Mouse (Mus musculus) neural tube, embryonic 13.5 days (tissue): ENCODE measurements around the gene Taf15. TPM values are rescaled to one million over a fixed set of nuclear protein-coding genes. Genes with fewer than 3 reads are reported as not detected.

Source experiments
- ATAC-seq: fragments of 200-750 bp; cut with Nextera tagmentation; 2 replicates; pipeline ENCODE4 v1.8.0; 2017; ENCODE audit warnings: low read depth, mild to moderate bottlenecking, moderate TSS enrichment, moderate library complexity
- H3K27ac ChIP-seq: fragments of 300-500 bp; sonication (generic); replicated peaks from 2 replicates; pipeline ENCODE4 v1.5.1; 2015; ENCODE audit warnings: moderate library complexity, mild to moderate bottlenecking, inconsistent platforms
- H3K27me3 ChIP-seq: fragments of 300-500 bp; sonication (generic); 2 replicates; pipeline ENCODE4 v1.6.1; 2015; ENCODE audit warnings: mild to moderate bottlenecking, inconsistent platforms
- H3K36me3 ChIP-seq: fragments of 300-500 bp; sonication (generic); 2 replicates; pipeline ENCODE4 v1.6.1; 2015; ENCODE audit warnings: mild to moderate bottlenecking, inconsistent platforms
- H3K4me1 ChIP-seq: fragments of 300-500 bp; sonication (generic); replicated peaks from 2 replicates; pipeline ENCODE4 v1.6.1; 2015; ENCODE audit warnings: inconsistent platforms
- H3K4me2 ChIP-seq: fragments of 300-500 bp; sonication (generic); 2 replicates; pipeline ENCODE4 v1.6.1; 2015; ENCODE audit warnings: inconsistent platforms, mild to moderate bottlenecking, moderate library complexity
- H3K4me3 ChIP-seq: fragments of 300-500 bp; sonication (generic); 2 replicates; pipeline ENCODE4 v1.5.1; 2015; ENCODE audit warnings: mild to moderate bottlenecking, inconsistent platforms
- H3K9ac ChIP-seq: fragments of 300-500 bp; sonication (generic); 2 replicates; pipeline ENCODE4 v1.6.1; 2015; ENCODE audit warnings: moderate library complexity, mild to moderate bottlenecking, inconsistent platforms
- H3K9me3 ChIP-seq: fragments of 300-500 bp; sonication (generic); 2 replicates; pipeline ENCODE4 v1.6.1; 2016; ENCODE audit warnings: inconsistent platforms
- WGBS: fragments of 180-500 bp; shearing (Covaris S2); methylation state at CpG from one replicate; pipeline ENCODE4 v1.1.7; 2015; 5-methylcytosine and 5-hydroxymethylcytosine counted together
- polyA plus RNA-seq: library from polyadenylated mRNA; unstranded; fragments of >200 nt; fragmentation: Nextera tagmentation; extraction: Ambion mirVana; gene quantifications from 2 replicates; pipeline ENCODE4 v1.2.1, GENCODE M21; 2015

Gene Taf15
- polyA plus RNA-seq, 1 experiment from 2014 or later = 10.8 TPM

- H3K4me1 ChIP-seq = no peaks in the 10 kb centered on the region
- H3K36me3 ChIP-seq = peaks cover 6% of the 10 kb centered on the region
- no peak within 1 kb of the TSS for H3K4me2 ChIP-seq
- H3K9me3 ChIP-seq = no peaks in the 10 kb centered on the region
- no peak within 1 kb of the TSS for H3K27ac ChIP-seq
- WGBS = 81% methylated on average over 3 of the region's 3 CpGs
- no peak within 1 kb of the TSS for H3K4me3 ChIP-seq
- H3K27me3 ChIP-seq = no peaks in the 10 kb centered on the region
- no peak for ATAC-seq
- H3K9ac ChIP-seq = no peak within 1 kb of the TSS
Observed at GRCm38 (mm10) chr11:83522075-83522474, 49.2 kb downstream of the Taf15 start, which contains the start of gene Heatr9. Heatr9 (minus strand) TSS chr11:83522175.

GRCm38 (mm10) chr11:83529024-83529423, 56.1 kb downstream of the Taf15 start:
- ATAC-seq = no peak
- 70% methylated on average over 12 of the region's 12 CpGs for WGBS
- no peak overlapping the region for H3K4me2 ChIP-seq

GRCm38 (mm10) chr11:83530360-83530759, 57.5 kb downstream of the Taf15 start, which contains the start of gene Ccl5:
Ccl5 (minus strand) TSS chr11:83530518.
- 83% methylated on average over 5 of the region's 5 CpGs for WGBS
- Histone ChIP-seq H3K9ac (no peak within 1 kb of the TSS), H3K9me3 (no peaks in the 10 kb centered on the region), H3K4me3 (no peak within 1 kb of the TSS), H3K4me1 (peaks cover 11% of the 10 kb centered on the region), H3K4me2 (no peak within 1 kb of the TSS), H3K27me3 (no peaks in the 10 kb centered on the region), H3K36me3 (no peaks in the 10 kb centered on the region; the same call in 1 of the 2 replicates), H3K27ac (no peak within 1 kb of the TSS)
- ATAC-seq = no peak

More at GRCm38 (mm10) chr11:83529024-83529423, 56.1 kb downstream of the Taf15 start:
- Histone ChIP-seq H3K9ac (no peak overlapping the region), H3K9me3 (no peaks in the 10 kb centered on the region), H3K4me1 (no peaks in the 10 kb centered on the region), H3K36me3 (no peaks in the 10 kb centered on the region; the same call in 1 of the 2 replicates), H3K27ac (no peak overlapping the region), H3K27me3 (no peaks in the 10 kb centered on the region), H3K4me3 (no peak overlapping the region)

- Histone ChIP-seq H3K27ac (no peak overlapping the region), H3K36me3 (no peaks in the 10 kb centered on the region), H3K27me3 (no peaks in the 10 kb centered on the region), H3K9me3 (no peaks in the 10 kb centered on the region), H3K4me3 (no peak overlapping the region), H3K9ac (no peak overlapping the region), H3K4me2 (no peak overlapping the region), H3K4me1 (peaks cover 11% of the 10 kb centered on the region)
- 97% methylated on average over 1 of the region's 1 CpGs for WGBS
- ATAC-seq = no peak
Observed at GRCm38 (mm10) chr11:83533192-83533591, 60.3 kb downstream of the Taf15 start.

GRCm38 (mm10) chr11:83534143-83534542, 61.3 kb downstream of the Taf15 start:
- H3K4me2 ChIP-seq = no peak overlapping the region
- WGBS = 86% methylated on average over 8 of the region's 8 CpGs
- ATAC-seq = no peak
- no peaks in the 10 kb centered on the region for H3K9me3 ChIP-seq
- no peak overlapping the region for H3K4me3 ChIP-seq
- H3K27me3 ChIP-seq = no peaks in the 10 kb centered on the region
- peaks cover 11% of the 10 kb centered on the region for H3K4me1 ChIP-seq
- H3K9ac ChIP-seq = no peak overlapping the region
- no peaks in the 10 kb centered on the region for H3K36me3 ChIP-seq
- no peak overlapping the region for H3K27ac ChIP-seq

GRCm38 (mm10) chr11:83534609-83535423, 61.9 kb downstream of the Taf15 start:
- Histone ChIP-seq H3K9me3 (no peaks in the 10 kb centered on the region), H3K36me3 (no peaks in the 10 kb centered on the region), H3K27ac (no peak overlapping the region), H3K4me2 (no peak overlapping the region), H3K4me1 (peaks cover 11% of the 10 kb centered on the region), H3K9ac (no peak overlapping the region), H3K4me3 (no peak overlapping the region), H3K27me3 (no peaks in the 10 kb centered on the region)
- WGBS = 53% methylated on average over 13 of the region's 13 CpGs
- no peak for ATAC-seq

- no peak overlapping the region for H3K4me2 ChIP-seq
- no peaks in the 10 kb centered on the region for H3K36me3 ChIP-seq
- H3K27me3 ChIP-seq = no peaks in the 10 kb centered on the region
- no peak overlapping the region for H3K9ac ChIP-seq
- no peak for ATAC-seq
- H3K4me1 ChIP-seq = peaks cover 11% of the 10 kb centered on the region
- H3K4me3 ChIP-seq = no peak overlapping the region
- no peaks in the 10 kb centered on the region for H3K9me3 ChIP-seq
- 79% methylated on average over 3 of the region's 3 CpGs for WGBS
- no peak overlapping the region for H3K27ac ChIP-seq
Observed at GRCm38 (mm10) chr11:83536831-83537230, 63.9 kb downstream of the Taf15 start.

GRCm38 (mm10) chr11:83538705-83539314, 65.9 kb downstream of the Taf15 start:
- H3K4me3 ChIP-seq = no peak overlapping the region
- H3K9ac ChIP-seq = no peak overlapping the region
- no peak overlapping the region for H3K27ac ChIP-seq
- ATAC-seq = no peak
- no peak overlapping the region for H3K4me2 ChIP-seq
- H3K36me3 ChIP-seq = no peaks in the 10 kb centered on the region
- H3K9me3 ChIP-seq = no peaks in the 10 kb centered on the region
- WGBS = 86% methylated on average over 3 of the region's 3 CpGs
- H3K4me1 ChIP-seq = peaks cover 11% of the 10 kb centered on the region
- no peaks in the 10 kb centered on the region for H3K27me3 ChIP-seq

GRCm38 (mm10) chr11:83540931-83541330, 68.0 kb downstream of the Taf15 start:
- Histone ChIP-seq H3K4me3 (no peak overlapping the region), H3K9me3 (no peaks in the 10 kb centered on the region), H3K27ac (no peak overlapping the region), H3K9ac (no peak overlapping the region), H3K4me2 (no peak overlapping the region), H3K4me1 (no peaks in the 10 kb centered on the region), H3K27me3 (no peaks in the 10 kb centered on the region), H3K36me3 (no peaks in the 10 kb centered on the region)
- 78% methylated on average over 2 of the region's 2 CpGs for WGBS
- no peak for ATAC-seq

GRCm38 (mm10) chr11:83541415-83541814, 68.5 kb downstream of the Taf15 start:
- Histone ChIP-seq H3K27me3 (no peaks in the 10 kb centered on the region), H3K9ac (no peak overlapping the region), H3K36me3 (no peaks in the 10 kb centered on the region), H3K27ac (no peak overlapping the region), H3K4me2 (no peak overlapping the region), H3K4me1 (no peaks in the 10 kb centered on the region), H3K9me3 (no peaks in the 10 kb centered on the region), H3K4me3 (no peak overlapping the region)
- ATAC-seq = no peak
- 86% methylated on average over 3 of the region's 3 CpGs for WGBS

GRCm38 (mm10) chr11:83544214-83544613, 71.3 kb downstream of the Taf15 start:
- no peak overlapping the region for H3K4me2 ChIP-seq
- no peak overlapping the region for H3K27ac ChIP-seq
- no peak overlapping the region for H3K9ac ChIP-seq
- H3K36me3 ChIP-seq = no peaks in the 10 kb centered on the region
- no peaks in the 10 kb centered on the region for H3K27me3 ChIP-seq
- no peaks in the 10 kb centered on the region for H3K4me1 ChIP-seq
- H3K9me3 ChIP-seq = no peaks in the 10 kb centered on the region
- no peak for ATAC-seq
- WGBS = 71% methylated on average over 3 of the region's 3 CpGs
- no peak overlapping the region for H3K4me3 ChIP-seq

GRCm38 (mm10) chr11:83550186-83550632, 77.3 kb downstream of the Taf15 start:
- Histone ChIP-seq H3K4me2 (no peak overlapping the region), H3K27ac (no peak overlapping the region), H3K4me3 (no peak overlapping the region), H3K4me1 (no peaks in the 10 kb centered on the region), H3K9me3 (no peaks in the 10 kb centered on the region), H3K36me3 (no peaks in the 10 kb centered on the region), H3K27me3 (no peaks in the 10 kb centered on the region), H3K9ac (no peak overlapping the region)
- WGBS = 93% methylated on average over 5 of the region's 5 CpGs
- no peak for ATAC-seq
